Mouse (Mus musculus) midbrain, embryonic 15.5 days (tissue): ENCODE data around the gene C2. TPM values are rescaled to one million over a fixed set of nuclear protein-coding genes. Genes with fewer than 3 reads are reported as not detected.

Experiments
- ATAC-seq: fragments of 200-750 bp; cut with Nextera tagmentation; replicated peaks from 2 replicates; pipeline ENCODE4 v1.8.0; 2017; ENCODE audit warnings: moderate TSS enrichment
- H3K27ac ChIP-seq: fragments of 300-500 bp; sonication (generic); 2 replicates; pipeline ENCODE4 v1.5.1; 2015; ENCODE audit warnings: mild to moderate bottlenecking, inconsistent platforms
- H3K27me3 ChIP-seq: fragments of 300-500 bp; sonication (generic); replicated peaks from 2 replicates; pipeline ENCODE4 v1.6.1; 2015; ENCODE audit warnings: inconsistent platforms
- H3K36me3 ChIP-seq: fragments of 300-500 bp; sonication (generic); replicated peaks from 2 replicates; pipeline ENCODE4 v1.6.1; 2015; ENCODE audit warnings: inconsistent platforms
- H3K4me1 ChIP-seq: fragments of 300-500 bp; sonication (generic); 2 replicates; pipeline ENCODE4 v1.6.1; 2015; ENCODE audit warnings: inconsistent platforms
- H3K4me2 ChIP-seq: fragments of 300-500 bp; sonication (generic); 2 replicates; pipeline ENCODE4 v1.6.1; 2015; ENCODE audit warnings: inconsistent platforms, mild to moderate bottlenecking, moderate library complexity
- H3K4me3 ChIP-seq: fragments of 300-500 bp; sonication (generic); 2 replicates; pipeline ENCODE4 v1.5.1; 2015; ENCODE audit warnings: mild to moderate bottlenecking, inconsistent platforms
- H3K9ac ChIP-seq: fragments of 300-500 bp; sonication (generic); 2 replicates; pipeline ENCODE4 v1.6.1; 2015; ENCODE audit warnings: mild to moderate bottlenecking, inconsistent platforms
- H3K9me3 ChIP-seq: fragments of 300-500 bp; sonication (generic); 2 replicates; pipeline ENCODE4 v1.6.1; 2016; ENCODE audit warnings: inconsistent platforms
- WGBS: fragments of 180-500 bp; shearing (Covaris S2); methylation state at CpG from one replicate; pipeline ENCODE4 v1.1.7; 2015; ENCODE audit warnings: mixed read lengths; 5-methylcytosine and 5-hydroxymethylcytosine counted together
- polyA plus RNA-seq: library from polyadenylated mRNA; unstranded; fragments of >200 nt; fragmentation: Nextera tagmentation; extraction: Ambion mirVana; gene quantifications from 2 replicates; pipeline ENCODE4 v1.2.1, GENCODE M21; 2015

Gene C2
- polyA plus RNA-seq = 2.1 and 3.1 TPM in 2 replicates

GRCm38 (mm10) chr17:34898160-34898586 lies at the start of gene C2, which contains the start of gene Ehmt2:
Gene C2, minus strand, starts transcription at chr17:34898265.
Gene Ehmt2, plus strand, starts transcription at chr17:34898469.
- peak; percentile 16 for ATAC-seq
- WGBS = under 1% methylated on average over 22 of the region's 44 CpGs
- Histone ChIP-seq H3K27me3 (no peaks in the 10 kb centered on the region), H3K36me3 (0 out of 2 replicates have a peak, but pooled peaks cover 3% of the 10 kb centered on the region), H3K4me2 (peak within 1 kb of the TSS; percentile 91), H3K9ac (peak within 1 kb of the TSS; percentile 97), H3K4me1 (peaks cover 56% of the 10 kb centered on the region), H3K27ac (peak within 1 kb of the TSS; percentile 97), H3K9me3 (no peaks in the 10 kb centered on the region), H3K4me3 (peak within 1 kb of the TSS; percentile 93)

GRCm38 (mm10) chr17:34947606-34948005 lies 49.5 kb upstream of the C2 start:
- WGBS = 28% methylated on average over 8 of the region's 8 CpGs
- Histone ChIP-seq H3K36me3 (peaks cover 4% of the 10 kb centered on the region; the same call in 1 of the 2 replicates), H3K27me3 (no peaks in the 10 kb centered on the region), H3K9ac (no peak overlapping the region), H3K4me2 (no peak overlapping the region), H3K4me1 (peaks cover 16% of the 10 kb centered on the region), H3K9me3 (no peaks in the 10 kb centered on the region), H3K27ac (no peak overlapping the region), H3K4me3 (no peak overlapping the region)
- no peak for ATAC-seq

- ATAC-seq = no peak
These were observed 48.5 kb upstream of the C2 start for GRCm38 (mm10) chr17:34946486-34947140.

DNA sequence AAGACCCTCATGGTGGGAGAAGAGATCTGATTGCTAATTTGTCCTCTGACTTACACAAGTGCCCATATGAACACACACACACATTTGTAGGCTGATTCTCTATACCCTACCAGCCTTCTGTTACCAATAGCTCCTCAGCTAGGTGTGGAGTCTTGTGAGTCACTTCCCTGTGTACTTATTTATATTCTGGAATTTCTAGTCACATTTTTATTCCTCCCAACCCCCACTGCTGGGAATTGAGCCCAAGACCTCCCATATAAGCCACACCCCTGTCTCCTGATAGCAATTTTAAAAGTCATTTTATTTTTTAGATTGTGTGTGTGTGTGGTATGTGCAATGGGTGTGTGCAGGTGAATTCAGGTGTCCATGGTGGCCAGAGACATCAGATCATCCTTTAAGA lies 46.3 kb upstream of the C2 start:
- Histone ChIP-seq H3K27me3 (no peaks in the 10 kb centered on the region), H3K4me2 (no peak overlapping the region)

More at GRCm38 (mm10) chr17:34946486-34947140, 48.5 kb upstream of the C2 start:
- Histone ChIP-seq H3K9me3 (no peaks in the 10 kb centered on the region), H3K36me3 (peaks cover 4% of the 10 kb centered on the region; the same call in 1 of the 2 replicates), H3K4me3 (no peak overlapping the region), H3K4me1 (peaks cover 19% of the 10 kb centered on the region), H3K9ac (no peak overlapping the region), H3K27ac (no peak overlapping the region), H3K27me3 (no peaks in the 10 kb centered on the region), H3K4me2 (no peak overlapping the region)
- 94% methylated on average over 5 of the region's 5 CpGs for WGBS

GRCm38 (mm10) chr17:34943128-34943815 lies 45.2 kb upstream of the C2 start:
- H3K9ac ChIP-seq = no peak overlapping the region
- no peaks in the 10 kb centered on the region for H3K9me3 ChIP-seq

More for the DNA sequence above, 46.3 kb upstream of the C2 start:
- Histone ChIP-seq H3K36me3 (no peaks in the 10 kb centered on the region), H3K4me3 (no peak overlapping the region), H3K9ac (no peak overlapping the region), H3K27ac (no peak overlapping the region), H3K4me1 (peaks cover 4% of the 10 kb centered on the region; the same call in 1 of the 2 replicates), H3K9me3 (no peaks in the 10 kb centered on the region)
- no peak for ATAC-seq

DNA sequence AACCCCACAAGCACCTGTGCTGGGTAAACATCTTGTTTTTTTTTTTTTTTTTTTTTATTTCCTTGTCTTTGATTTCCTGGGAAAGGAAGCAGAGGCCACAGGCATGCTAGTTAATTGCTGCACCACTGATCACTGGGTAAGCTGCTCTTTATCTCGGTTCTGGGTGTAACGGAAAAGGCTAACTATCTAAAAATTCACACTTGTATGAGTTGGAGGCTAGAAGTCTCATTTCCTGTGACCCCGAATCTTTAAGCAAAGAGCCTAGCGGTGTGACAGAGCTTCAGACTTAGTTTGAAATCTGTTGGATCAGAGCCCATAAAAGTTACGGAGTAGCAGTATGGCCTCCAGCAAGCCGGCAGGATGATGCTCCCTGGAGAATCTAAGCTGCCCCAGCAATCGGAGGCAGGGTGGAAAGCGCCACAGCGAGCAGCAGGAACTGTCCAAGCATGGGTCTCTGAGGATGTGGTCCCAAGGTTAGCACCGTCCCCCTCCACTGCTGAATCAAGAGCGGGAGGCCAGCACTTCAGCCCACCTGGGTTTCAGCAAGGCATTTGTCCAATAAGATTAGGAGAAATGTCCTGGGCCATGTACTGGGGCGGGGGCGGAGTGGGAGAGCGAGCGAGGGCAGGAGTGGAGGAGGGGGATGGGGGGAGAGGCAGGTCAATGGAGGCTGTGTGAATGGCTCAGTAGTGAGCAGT lies 43.4 kb upstream of the C2 start:
- Histone ChIP-seq H3K4me3 (peak overlapping the region; percentile 15; the same call in 1 of the 2 replicates), H3K4me2 (peak overlapping the region; percentile 40), H3K4me1 (peaks cover 4% of the 10 kb centered on the region; the same call in 1 of the 2 replicates), H3K9ac (no peak overlapping the region), H3K27ac (no peak overlapping the region), H3K9me3 (no peaks in the 10 kb centered on the region), H3K27me3 (no peaks in the 10 kb centered on the region), H3K36me3 (no peaks in the 10 kb centered on the region)
- no peak for ATAC-seq
- 6% methylated on average over 15 of the region's 15 CpGs for WGBS

More at GRCm38 (mm10) chr17:34943128-34943815, 45.2 kb upstream of the C2 start:
- no peak overlapping the region for H3K4me3 ChIP-seq
- no peaks in the 10 kb centered on the region for H3K36me3 ChIP-seq
- no peak overlapping the region for H3K27ac ChIP-seq
- H3K27me3 ChIP-seq = no peaks in the 10 kb centered on the region
- 82% methylated on average over 4 of the region's 4 CpGs for WGBS
- H3K4me2 ChIP-seq = no peak overlapping the region
- ATAC-seq = no peak
- H3K4me1 ChIP-seq = peaks cover 4% of the 10 kb centered on the region; the same call in 1 of the 2 replicates

GRCm38 (mm10) chr17:34937960-34938505 lies 40.0 kb upstream of the C2 start:
- ATAC-seq = no peak
- H3K27me3 ChIP-seq = no peaks in the 10 kb centered on the region
- no peak overlapping the region for H3K4me2 ChIP-seq
- no peak overlapping the region for H3K4me3 ChIP-seq
- H3K9ac ChIP-seq = no peak overlapping the region
- no peak overlapping the region for H3K27ac ChIP-seq
- H3K36me3 ChIP-seq = peaks cover 9% of the 10 kb centered on the region; the same call in 1 of the 2 replicates
- H3K9me3 ChIP-seq = no peaks in the 10 kb centered on the region
- peaks cover 4% of the 10 kb centered on the region; the same call in 1 of the 2 replicates for H3K4me1 ChIP-seq
- WGBS = 84% methylated on average over 6 of the region's 6 CpGs

- WGBS = 60% methylated on average over 8 of the region's 8 CpGs
- Histone ChIP-seq H3K36me3 (peaks cover 9% of the 10 kb centered on the region; the same call in 1 of the 2 replicates), H3K4me3 (no peak overlapping the region), H3K27me3 (no peaks in the 10 kb centered on the region), H3K9me3 (no peaks in the 10 kb centered on the region), H3K9ac (no peak overlapping the region), H3K4me1 (peaks cover 12% of the 10 kb centered on the region), H3K4me2 (no peak overlapping the region), H3K27ac (no peak overlapping the region)
- no peak for ATAC-seq
These were observed 36.8 kb upstream of the C2 start for GRCm38 (mm10) chr17:34934830-34935229.

DNA sequence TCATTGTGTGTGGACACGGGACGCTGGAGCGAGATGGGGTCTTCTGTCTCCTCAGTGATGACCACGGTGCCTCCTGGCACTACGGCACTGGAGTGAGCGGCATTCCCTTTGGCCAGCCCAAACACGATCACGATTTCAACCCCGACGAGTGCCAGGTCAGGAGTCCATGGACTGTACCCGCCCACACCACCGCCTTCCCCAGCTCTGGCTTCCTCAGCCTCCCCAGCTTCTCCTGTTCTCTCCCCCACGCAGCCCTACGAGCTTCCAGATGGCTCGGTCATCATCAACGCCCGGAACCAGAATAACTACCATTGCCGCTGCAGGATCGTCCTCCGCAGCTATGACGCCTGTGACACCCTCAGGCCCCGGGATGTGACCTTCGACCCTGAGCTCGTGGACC lies 36.0 kb upstream of the C2 start:
- H3K4me3 ChIP-seq = no peak overlapping the region
- H3K9me3 ChIP-seq = no peaks in the 10 kb centered on the region
- no peaks in the 10 kb centered on the region for H3K27me3 ChIP-seq
- 66% methylated on average over 24 of the region's 24 CpGs for WGBS
- H3K9ac ChIP-seq = no peak overlapping the region
- H3K27ac ChIP-seq = no peak overlapping the region
- H3K36me3 ChIP-seq = peaks cover 9% of the 10 kb centered on the region; the same call in 1 of the 2 replicates
- no peak overlapping the region for H3K4me2 ChIP-seq
- H3K4me1 ChIP-seq = peaks cover 12% of the 10 kb centered on the region
- ATAC-seq = no peak

DNA sequence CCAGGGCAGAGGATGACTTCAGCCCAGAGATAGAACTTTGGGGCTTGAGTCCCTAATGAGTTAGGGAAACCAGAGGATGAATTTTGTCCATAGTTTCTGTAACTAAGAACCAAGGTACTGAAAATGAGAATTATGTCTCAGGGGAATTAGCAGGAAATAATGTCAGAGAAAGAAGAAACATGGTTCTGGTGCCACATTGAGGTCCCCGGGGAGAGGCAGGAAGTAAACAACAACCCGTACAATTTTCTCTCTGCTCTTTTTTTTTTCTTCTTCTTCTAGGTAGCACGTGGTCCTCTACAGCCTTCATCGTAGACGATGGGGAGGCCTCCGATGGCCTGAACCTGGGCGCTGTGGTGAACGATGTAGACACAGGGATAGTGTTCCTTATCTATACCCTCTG lies 34.2 kb upstream of the C2 start:
- no peak overlapping the region for H3K27ac ChIP-seq

GRCm38 (mm10) chr17:34931735-34932098 lies 33.7 kb upstream of the C2 start:
- WGBS = 9% methylated on average over 14 of the region's 14 CpGs
- ATAC-seq = peak; percentile 74
- Histone ChIP-seq H3K4me1 (peaks cover 12% of the 10 kb centered on the region), H3K9me3 (no peaks in the 10 kb centered on the region), H3K9ac (peak overlapping the region; percentile 88), H3K27ac (peak overlapping the region; percentile 77), H3K27me3 (no peaks in the 10 kb centered on the region), H3K36me3 (peaks cover 9% of the 10 kb centered on the region; the same call in 1 of the 2 replicates), H3K4me3 (peak overlapping the region; percentile 93), H3K4me2 (peak overlapping the region; percentile 81)

More for the DNA sequence above, 34.2 kb upstream of the C2 start:
- no peaks in the 10 kb centered on the region for H3K27me3 ChIP-seq
- H3K9ac ChIP-seq = peak overlapping the region; percentile 88
- peaks cover 9% of the 10 kb centered on the region; the same call in 1 of the 2 replicates for H3K36me3 ChIP-seq
- H3K9me3 ChIP-seq = no peaks in the 10 kb centered on the region
- peak overlapping the region; percentile 93 for H3K4me3 ChIP-seq
- no peak for ATAC-seq
- H3K4me2 ChIP-seq = peak overlapping the region; percentile 81
- 85% methylated on average over 8 of the region's 8 CpGs for WGBS
- peaks cover 12% of the 10 kb centered on the region for H3K4me1 ChIP-seq
